Mouse (Mus musculus) kidney, adult 11 months (tissue): Measurements from ENCODE around the gene Ece2.
"Not testable (repeated sequence)": the region's sequence is repeated elsewhere in the genome, so short reads cannot be mapped to it uniquely, and the experiment has no call there.

ENCODE experiments used
- DNase-seq: peaks from one replicate; pipeline ENCODE4 v3.0.0; 2022

Gene Ece2

GRCm38 (mm10) chr16:20623211-20623610 is 6.4 kb upstream of the Ece2 start:
- DNase-seq, result no peak

- no peak for DNase-seq
Observed at GRCm38 (mm10) chr16:20628871-20629391, 697 bp upstream of the Ece2 start.

- no peak for DNase-seq
Observed at GRCm38 (mm10) chr16:20637410-20637809, 7.8 kb downstream of the Ece2 start.

- no peak for DNase-seq
Observed at GRCm38 (mm10) chr16:20638367-20638766, 8.7 kb downstream of the Ece2 start.

- peak; percentile 50 for DNase-seq
Observed at GRCm38 (mm10) chr16:20642161-20642560, 12.5 kb downstream of the Ece2 start.

GRCm38 (mm10) chr16:20643911-20644310 is 14.3 kb downstream of the Ece2 start:
- DNase-seq, result no peak

- peak; percentile 94 for DNase-seq
Observed at GRCm38 (mm10) chr16:20651076-20651946, 21.7 kb downstream of the Ece2 start, which contains the start of gene Psmd2. Gene Psmd2, plus strand, starts transcription at chr16:20651652.

- no peak for DNase-seq
Observed at GRCm38 (mm10) chr16:20651947-20652310, 22.3 kb downstream of the Ece2 start.

- DNase-seq, result no peak
Observed at GRCm38 (mm10) chr16:20653315-20653714, 23.7 kb downstream of the Ece2 start.

GRCm38 (mm10) chr16:20657661-20658060 is 28.0 kb downstream of the Ece2 start:
- DNase-seq, result no peak

- not testable (repeated sequence) for DNase-seq
Observed at GRCm38 (mm10) chr16:20668013-20668412, 38.4 kb downstream of the Ece2 start, which contains the start of gene Eif4g1. Gene Eif4g1, plus strand, starts transcription at chr16:20668313.

- DNase-seq, result no peak
Observed at GRCm38 (mm10) chr16:20670291-20670690, 40.7 kb downstream of the Ece2 start.

- no peak for DNase-seq
Observed at GRCm38 (mm10) chr16:20671886-20672285, 42.3 kb downstream of the Ece2 start.

GRCm38 (mm10) chr16:20672500-20672902 is 42.9 kb downstream of the Ece2 start:
- peak; percentile 97 for DNase-seq

- DNase-seq, result peak; percentile 45
Observed at GRCm38 (mm10) chr16:20672965-20673705, 43.5 kb downstream of the Ece2 start.

GRCm38 (mm10) chr16:20673706-20674303 is 44.2 kb downstream of the Ece2 start:
- DNase-seq, result peak; percentile 80

GRCm38 (mm10) chr16:20675213-20675612 is 45.6 kb downstream of the Ece2 start:
- no peak for DNase-seq

- DNase-seq, result no peak
Observed at GRCm38 (mm10) chr16:20676702-20677101, 47.1 kb downstream of the Ece2 start.

GRCm38 (mm10) chr16:20677380-20677779 is 47.8 kb downstream of the Ece2 start:
- DNase-seq, result no peak

- DNase-seq, result peak; percentile 82
Observed at GRCm38 (mm10) chr16:20677974-20678675, 48.5 kb downstream of the Ece2 start.

- no peak for DNase-seq
Observed at GRCm38 (mm10) chr16:20690774-20691173, 61.1 kb downstream of the Ece2 start.

- DNase-seq, result no peak
Observed at GRCm38 (mm10) chr16:20691617-20692016, 62.0 kb downstream of the Ece2 start.
